Mouse (Mus musculus): ENCODE results near the gene Syt12. TPM values are rescaled to one million over a fixed set of nuclear protein-coding genes. Genes with fewer than 3 reads are reported as not detected.

Gene Syt12
- polyA plus RNA-seq, 3 experiments from 2014 or later, result 0.20 TPM; not detected in 2

- no peak for ATAC-seq
Observed at GRCm38 (mm10) chr19:4398959-4399358, 78.3 kb downstream of the Syt12 start.

- ATAC-seq, result no peak
Observed at GRCm38 (mm10) chr19:4398630-4398948, 78.7 kb downstream of the Syt12 start.

GRCm38 (mm10) chr19:4397798-4398629, 79.2 kb downstream of the Syt12 start, which contains the start of gene Kdm2a:
TSS of gene Kdm2a (minus strand) at chr19:4398285.
- peak; percentile 33 for ATAC-seq

GRCm38 (mm10) chr19:4396998-4397797, 80.0 kb downstream of the Syt12 start:
- ATAC-seq, result peak; percentile 80

- ATAC-seq, result no peak
Observed at GRCm38 (mm10) chr19:4396081-4396997, 80.9 kb downstream of the Syt12 start.

Other genes with a start within 250 kb of the Syt12 start
- 100 to 1,000 TPM in 2 of 3 experiments, 10 to 100 TPM in 1; 96.4 to 134 (median 118) TPM for gene Pold4, start 245.5 kb downstream of the Syt12 start, polyA plus RNA-seq (2017; shearing (Covaris generic))
- 10 to 100 TPM in 2 of 3 experiments, 1 to 10 TPM in 1; 9.6 to 14.5 (median 13.6) TPM for gene Ssh3, start 208.3 kb downstream of the Syt12 start, polyA plus RNA-seq (2017; shearing (Covaris generic))
- gene Ankrd13d, start 194.3 kb downstream of the Syt12 start, polyA plus RNA-seq (2017; shearing (Covaris generic)), result 1 to 10 TPM in 2 of 3 experiments, under 1 TPM in 1; 0.87 to 3.0 (median 2.3) TPM
- gene Grk2, start 171.2 kb downstream of the Syt12 start, polyA plus RNA-seq (2017; shearing (Covaris generic)), result 10 to 100 TPM; 81.3 to 90.8 (median 85.9) TPM
- gene Kdm2a, start 79.2 kb downstream of the Syt12 start, polyA plus RNA-seq (2017; shearing (Covaris generic)), result 10 to 100 TPM; 67.5 to 97.8 (median 86.3) TPM
- gene Rhod, start 38.0 kb downstream of the Syt12 start, polyA plus RNA-seq (2017; shearing (Covaris generic)), result 1 to 10 TPM in 2 of 3 experiments, under 1 TPM in 1; 0.75 to 2.5 (median 2.4) TPM
- not detected for gene 2010003K11Rik, start 21.1 kb upstream of the Syt12 start, polyA plus RNA-seq (2017; shearing (Covaris generic))
- 1 to 10 TPM in 1 of 3 experiments, under 1 TPM in 2; 0.67 to 1.3 (median 0.69) TPM for gene Pcx, start 33.0 kb upstream of the Syt12 start, polyA plus RNA-seq (2017; shearing (Covaris generic))
- under 1 TPM in 1 of 3 experiments, not detected in 2; 0.18 TPM for gene Lrfn4, start 138.2 kb upstream of the Syt12 start, polyA plus RNA-seq (2017; shearing (Covaris generic))
- 10 to 100 TPM; 41.4 to 48.1 (median 42.1) TPM for gene Rce1, start 148.2 kb upstream of the Syt12 start, polyA plus RNA-seq (2017; shearing (Covaris generic))
- gene Gm960, start 221.2 kb upstream of the Syt12 start, polyA plus RNA-seq (2017; shearing (Covaris generic)), result not detected
- under 1 TPM in 2 of 3 experiments, not detected in 1; 0.17 to 0.20 TPM for gene Sptbn2, start 233.7 kb upstream of the Syt12 start, polyA plus RNA-seq (2017; shearing (Covaris generic))